Mouse (Mus musculus) testis, postnatal 14 days (tissue): ENCODE measurements around the gene Glra1.

Source experiments
- DNase-seq: peaks from one replicate; pipeline ENCODE4 v3.0.0; 2021; ENCODE audit warnings: low spot score

Gene Glra1

GRCm38 (mm10) chr11:55517666-55518065 lies 90.3 kb downstream of the Glra1 start:
- DNase-seq, result no peak

GRCm38 (mm10) chr11:55511374-55511773 lies 96.6 kb downstream of the Glra1 start:
- no peak for DNase-seq

- no peak for DNase-seq
These were observed 102.5 kb downstream of the Glra1 start for GRCm38 (mm10) chr11:55505485-55505884.

GRCm38 (mm10) chr11:55502886-55503285 lies 105.1 kb downstream of the Glra1 start:
- DNase-seq, result no peak

GRCm38 (mm10) chr11:55501955-55502531 lies 106.0 kb downstream of the Glra1 start:
- DNase-seq, result peak; percentile 17

- no peak for DNase-seq
These were observed 110.1 kb downstream of the Glra1 start for GRCm38 (mm10) chr11:55497885-55498284.

- no peak for DNase-seq
These were observed 111.8 kb downstream of the Glra1 start for GRCm38 (mm10) chr11:55496158-55496557.

GRCm38 (mm10) chr11:55485443-55485842 lies 122.6 kb downstream of the Glra1 start:
- DNase-seq, result no peak

- DNase-seq, result no peak
These were observed 134.8 kb downstream of the Glra1 start for GRCm38 (mm10) chr11:55473219-55473618.

GRCm38 (mm10) chr11:55471467-55471866 lies 136.5 kb downstream of the Glra1 start:
- no peak for DNase-seq

GRCm38 (mm10) chr11:55470761-55471160 lies 137.2 kb downstream of the Glra1 start:
- no peak for DNase-seq

- DNase-seq, result no peak
These were observed 137.9 kb downstream of the Glra1 start for GRCm38 (mm10) chr11:55469923-55470691.

- DNase-seq, result peak; percentile 100
These were observed 138.8 kb downstream of the Glra1 start, which contains the start of gene G3bp1 for GRCm38 (mm10) chr11:55469048-55469843. TSS of gene G3bp1 (plus strand) at chr11:55469685.

- DNase-seq, result no peak
These were observed 139.4 kb downstream of the Glra1 start for GRCm38 (mm10) chr11:55468611-55469047.

GRCm38 (mm10) chr11:55468012-55468411 lies 140.0 kb downstream of the Glra1 start:
- peak; percentile 55 for DNase-seq

- no peak for DNase-seq
These were observed 142.8 kb downstream of the Glra1 start for GRCm38 (mm10) chr11:55465177-55465576.

GRCm38 (mm10) chr11:55464707-55465106 lies 143.3 kb downstream of the Glra1 start:
- DNase-seq, result no peak
